Mouse (Mus musculus): ENCODE data around the gene Gk5.
"Not testable (repeated sequence)": the region's sequence is repeated elsewhere in the genome, so short reads cannot be mapped to it uniquely, and the experiment has no call there.

Gk5 gene

DNA sequence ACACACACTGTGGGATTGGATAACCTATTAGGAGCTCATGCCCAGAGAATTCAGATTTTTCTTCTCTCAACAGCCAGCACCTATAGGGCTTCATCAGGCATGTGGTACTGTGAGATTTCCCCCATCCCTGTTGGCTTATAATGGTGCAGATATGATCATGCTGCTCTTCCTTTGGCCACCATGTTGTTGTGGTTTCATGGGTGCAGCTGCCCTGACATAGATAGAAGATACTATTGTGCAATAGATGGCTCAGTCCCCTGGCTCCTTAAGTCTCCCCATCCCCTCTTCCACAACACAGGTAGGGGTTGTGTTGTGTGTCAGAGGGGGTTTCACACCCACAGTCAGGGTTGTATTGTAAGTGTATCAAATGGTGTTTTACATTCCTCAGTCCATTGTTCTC, 25.7 kb downstream of the Gk5 start:
- DNase-seq (ENCODE audit: low spot score): no peak

DNA sequence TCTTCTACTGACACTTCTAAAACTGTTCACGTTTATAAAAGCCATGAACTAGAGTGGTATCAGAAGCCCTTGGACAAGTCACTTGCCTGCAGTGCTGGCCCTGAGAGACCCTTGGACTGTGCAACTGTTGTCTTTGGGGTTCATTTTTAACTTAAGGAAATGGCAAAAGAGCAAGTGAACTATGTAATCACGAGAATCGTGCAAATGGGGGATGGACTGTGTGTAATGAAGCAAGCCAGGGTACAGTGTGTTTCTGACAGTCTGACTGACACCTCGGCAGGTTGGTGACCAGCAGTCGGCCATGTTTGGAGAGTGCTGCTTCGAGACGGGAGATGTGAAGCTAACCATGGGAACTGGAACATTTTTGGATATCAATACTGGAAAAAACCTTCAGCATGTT, 33.6 kb downstream of the Gk5 start:
- no peak for DNase-seq (ENCODE audit: low spot score)

DNA sequence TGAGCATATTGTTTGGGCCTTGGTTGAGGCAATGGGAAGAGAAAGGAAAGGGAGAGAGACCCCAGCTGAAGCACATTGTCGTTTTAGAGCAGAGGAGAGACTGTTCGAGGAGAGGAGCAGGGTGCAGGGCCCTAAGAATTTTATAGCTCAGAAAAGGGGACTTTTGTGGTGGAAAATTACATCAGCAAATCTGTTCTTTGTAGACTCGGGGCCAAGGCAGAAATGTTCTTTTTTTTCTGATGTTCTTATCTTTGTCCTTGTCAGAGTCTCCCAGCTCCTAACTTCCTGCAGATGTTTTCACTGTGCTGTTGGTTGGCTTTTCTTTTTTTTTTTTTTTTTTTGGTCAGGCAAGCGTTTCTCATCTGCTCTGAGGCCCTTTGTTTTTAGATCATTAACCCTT, 39.3 kb downstream of the Gk5 start:
- no peak for DNase-seq (ENCODE audit: low spot score)

- DNase-seq (ENCODE audit: low spot score): no peak
These were observed 39.9 kb downstream of the Gk5 start for GRCm38 (mm10) chr9:96159047-96159446.

GRCm38 (mm10) chr9:96160767-96161166, 41.6 kb downstream of the Gk5 start:
- DNase-seq (ENCODE audit: low spot score): no peak

DNA sequence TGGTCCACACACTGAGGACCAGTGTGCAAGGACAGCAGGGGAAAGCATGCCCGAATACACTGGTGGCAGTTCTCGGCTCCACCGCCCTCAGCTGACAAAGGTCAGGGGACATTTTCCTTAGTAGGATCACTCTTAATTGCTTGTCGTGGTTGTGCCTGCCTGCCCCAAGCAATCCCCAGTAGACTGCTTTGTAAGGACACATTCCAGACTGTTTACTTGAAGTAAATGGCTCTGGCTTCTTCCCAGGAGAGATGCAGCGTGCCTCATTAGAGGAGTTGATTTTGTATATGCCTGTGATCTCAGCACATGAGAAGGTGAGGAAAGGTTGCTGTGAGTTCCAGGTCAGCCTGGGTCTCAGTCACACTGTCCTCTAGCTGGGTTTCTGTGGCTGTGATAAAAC, 43.3 kb downstream of the Gk5 start:
- DNase-seq (ENCODE audit: low spot score): no peak

DNA sequence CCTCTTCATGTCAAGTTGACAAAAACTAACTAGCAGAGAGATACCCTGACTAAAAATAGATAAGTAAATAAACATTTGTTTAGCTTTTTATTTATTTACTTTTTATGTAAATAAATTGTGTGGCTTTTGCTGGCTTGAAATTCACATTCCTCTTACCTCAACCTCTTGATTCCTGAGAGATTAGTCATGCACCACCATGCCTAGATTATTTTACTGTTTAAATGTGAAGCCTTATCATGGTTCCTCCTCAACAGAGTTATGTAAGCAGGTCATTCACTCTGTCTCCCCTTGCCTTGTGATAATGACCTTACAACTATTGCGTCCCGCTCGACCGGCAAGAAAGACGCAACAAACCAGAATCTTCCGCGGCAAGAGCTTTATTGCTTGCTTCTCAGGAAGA, 44.3 kb downstream of the Gk5 start:
- no peak for DNase-seq (ENCODE audit: low spot score)

DNA sequence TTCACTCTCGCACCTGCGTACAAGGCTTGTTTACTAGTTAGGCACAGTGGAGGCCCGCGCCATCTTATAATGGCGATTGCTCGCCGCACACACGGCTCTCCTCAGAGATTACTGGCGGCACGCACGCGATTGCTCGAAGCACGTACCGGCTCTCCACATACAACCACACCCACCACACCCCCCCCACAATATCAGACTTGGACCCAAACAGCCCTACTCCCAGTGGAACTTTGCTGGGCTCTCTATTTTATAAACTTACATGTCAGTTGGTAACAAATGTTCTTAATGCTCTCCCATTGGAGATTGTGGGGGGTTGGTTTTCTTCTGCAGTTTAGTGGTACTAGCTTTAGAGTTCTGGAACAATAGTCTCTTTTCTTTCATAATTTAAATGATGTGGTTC, 44.8 kb downstream of the Gk5 start:
- not testable (repeated sequence) for DNase-seq (ENCODE audit: low spot score)

DNA sequence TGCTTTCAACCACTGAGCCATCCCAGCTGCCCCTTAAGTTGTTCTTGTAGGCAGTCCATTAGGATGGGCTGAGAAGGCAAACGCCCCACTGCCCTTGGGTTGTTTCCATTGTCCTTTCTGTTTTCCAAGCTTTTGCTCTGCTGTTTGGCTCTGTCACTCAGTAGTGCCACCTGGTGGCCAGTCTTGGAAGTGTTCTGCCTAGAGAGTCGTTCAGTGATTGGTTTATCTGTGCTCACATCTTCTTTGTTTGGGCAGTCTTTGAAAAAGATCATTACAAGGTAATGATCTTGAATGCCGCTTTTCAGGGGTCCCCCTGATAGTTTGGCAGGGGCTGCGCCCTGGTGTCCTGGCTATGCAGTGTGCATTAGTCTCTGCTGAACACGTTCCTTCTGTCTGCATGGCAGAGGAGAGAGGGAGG, 48.0 kb downstream of the Gk5 start:
- no peak for DNase-seq (ENCODE audit: low spot score)

DNA sequence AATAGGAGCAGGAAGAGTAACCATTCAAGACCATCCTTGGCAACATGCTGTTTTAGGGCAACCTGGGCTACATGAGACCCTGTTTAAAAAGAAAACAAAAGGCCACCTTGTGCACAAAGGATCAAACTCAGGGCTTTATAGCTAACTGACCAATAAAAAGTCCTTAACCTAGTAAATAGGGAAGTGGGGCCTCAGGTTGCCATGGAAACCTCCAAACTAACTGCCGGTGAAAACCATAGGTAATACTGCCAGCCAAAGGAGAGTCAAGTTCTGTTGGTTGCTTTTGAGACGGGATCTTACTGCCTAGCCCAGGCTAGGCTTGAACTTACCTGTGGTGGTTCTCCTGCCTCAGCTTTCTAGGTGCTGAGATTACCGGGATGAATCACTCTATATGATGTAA, 51.4 kb downstream of the Gk5 start:
- DNase-seq (ENCODE audit: low spot score): no peak

DNA sequence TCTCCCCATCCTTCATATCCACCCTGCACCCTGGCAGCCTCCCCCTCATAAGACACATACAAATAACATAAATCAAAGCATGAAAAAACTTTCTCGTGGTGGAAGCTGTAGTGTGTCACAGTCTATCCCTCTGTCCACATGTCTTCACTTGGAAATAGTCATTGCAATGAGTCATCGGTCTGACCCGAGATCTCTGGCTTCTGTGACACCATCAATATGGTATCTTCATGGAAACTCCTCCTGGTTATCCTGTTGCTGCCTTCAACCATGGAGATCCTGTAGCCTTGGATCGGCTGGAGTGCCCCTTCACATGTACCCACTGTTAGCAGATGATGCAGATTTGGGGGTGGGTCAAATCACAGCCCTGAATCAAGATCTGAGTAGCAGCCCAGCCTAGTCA, 65.7 kb downstream of the Gk5 start:
- no peak for DNase-seq (ENCODE audit: low spot score)

GRCm38 (mm10) chr9:96186701-96187100, 67.5 kb downstream of the Gk5 start:
- DNase-seq (ENCODE audit: low spot score): no peak

- peak; percentile 60 for DNase-seq (ENCODE audit: low spot score)
These were observed 76.9 kb downstream of the Gk5 start, which contains the start of gene Tfdp2 for GRCm38 (mm10) chr9:96195885-96196622. Tfdp2 (plus strand) TSS chr9:96196275.

DNA sequence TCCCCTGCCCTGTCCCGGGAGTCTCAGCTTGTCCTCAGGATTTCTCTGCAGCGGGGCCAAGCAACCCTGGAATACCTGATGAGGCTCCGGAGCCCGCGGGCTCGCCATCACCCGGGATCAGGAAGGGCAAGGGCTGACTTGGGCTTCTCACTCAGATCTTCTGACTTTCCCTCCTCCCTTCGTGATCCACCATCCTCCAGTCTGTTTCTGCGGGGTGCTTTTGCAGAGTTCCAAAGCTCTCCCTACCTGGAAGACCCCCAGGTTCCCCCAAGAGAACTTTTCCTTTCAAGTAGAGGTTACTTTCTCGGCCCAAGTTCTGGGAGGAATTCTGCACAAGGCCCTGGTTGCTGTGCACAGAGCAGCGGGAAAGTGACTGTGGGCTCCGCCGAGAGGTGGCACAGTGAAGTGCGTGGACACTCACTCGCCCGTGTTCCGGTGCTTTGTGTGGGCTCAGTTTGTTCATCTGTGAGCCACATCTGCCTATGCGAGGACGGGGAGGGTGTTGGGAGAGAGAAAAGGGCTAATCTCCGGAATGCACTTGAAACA, 77.5 kb downstream of the Gk5 start:
- no peak for DNase-seq (ENCODE audit: low spot score)

DNA sequence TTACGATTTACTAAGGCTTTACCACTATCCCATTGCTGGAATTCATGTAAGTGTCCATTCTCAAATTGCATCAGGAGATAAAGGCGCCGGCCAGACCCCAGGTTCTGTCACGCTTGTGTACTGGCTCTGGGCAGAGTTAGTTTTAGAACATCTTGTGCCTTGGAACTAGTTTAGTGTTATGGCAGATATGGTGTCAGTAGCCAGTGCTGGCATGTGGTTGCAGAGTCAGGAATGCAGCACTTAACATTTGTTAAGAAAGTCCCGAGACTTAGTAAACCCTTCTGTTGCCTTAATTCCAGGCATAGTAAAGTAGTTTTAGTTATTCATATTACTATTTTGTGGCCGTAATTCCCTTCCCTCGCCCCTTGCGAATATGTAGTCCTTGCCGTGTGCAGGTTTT, 78.6 kb downstream of the Gk5 start:
- no peak for DNase-seq (ENCODE audit: low spot score)

GRCm38 (mm10) chr9:96203663-96204062, 84.5 kb downstream of the Gk5 start:
- DNase-seq (ENCODE audit: low spot score): no peak

DNA sequence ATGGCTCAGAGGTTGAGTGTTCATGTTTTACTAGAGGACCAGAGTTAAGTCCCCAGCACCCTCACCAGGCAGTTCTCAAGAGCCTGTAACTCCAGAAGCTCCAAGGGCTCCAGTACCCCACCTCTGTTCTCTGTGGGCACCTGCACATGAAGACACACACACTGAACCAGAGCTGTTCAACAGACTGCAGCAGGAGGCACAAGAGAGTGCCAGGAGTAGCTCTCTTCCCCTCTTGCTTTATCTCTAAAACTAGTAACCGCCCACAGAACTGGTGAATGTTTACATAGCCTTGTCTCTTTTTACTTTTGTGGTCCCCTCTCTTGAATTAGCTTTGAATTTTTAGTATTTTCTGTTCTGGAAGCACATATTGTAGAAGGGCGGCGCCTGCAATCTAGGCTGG, 88.3 kb downstream of the Gk5 start:
- DNase-seq (ENCODE audit: low spot score): no peak

GRCm38 (mm10) chr9:96213036-96213645, 94.0 kb downstream of the Gk5 start:
- DNase-seq (ENCODE audit: low spot score): no peak

DNA sequence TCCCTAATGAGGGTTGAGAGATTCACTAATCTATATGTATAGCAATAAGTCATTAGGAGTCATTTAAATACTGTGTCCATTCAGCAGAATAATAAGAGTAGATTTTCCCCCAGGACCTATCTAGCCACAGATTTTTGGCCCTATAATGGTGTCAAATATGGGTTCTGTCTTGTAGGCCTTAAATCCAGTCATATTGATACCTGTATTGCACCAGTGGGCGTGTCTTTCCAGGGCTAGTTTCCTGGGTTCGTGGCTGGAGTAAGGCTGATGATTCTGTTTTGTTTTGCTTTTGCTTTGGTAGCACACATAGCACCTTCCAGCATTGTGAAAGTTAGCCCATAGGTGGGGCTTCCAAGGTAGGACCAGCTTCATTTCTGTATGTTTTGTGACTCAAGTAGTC, 95.0 kb downstream of the Gk5 start:
- DNase-seq (ENCODE audit: low spot score): no peak

- no peak for DNase-seq (ENCODE audit: low spot score)
These were observed 98.1 kb downstream of the Gk5 start for GRCm38 (mm10) chr9:96217299-96217698.

GRCm38 (mm10) chr9:96217799-96218198, 98.6 kb downstream of the Gk5 start:
- no peak for DNase-seq (ENCODE audit: low spot score)

- no peak for DNase-seq (ENCODE audit: low spot score)
These were observed 100.0 kb downstream of the Gk5 start for GRCm38 (mm10) chr9:96219114-96219669.

DNA sequence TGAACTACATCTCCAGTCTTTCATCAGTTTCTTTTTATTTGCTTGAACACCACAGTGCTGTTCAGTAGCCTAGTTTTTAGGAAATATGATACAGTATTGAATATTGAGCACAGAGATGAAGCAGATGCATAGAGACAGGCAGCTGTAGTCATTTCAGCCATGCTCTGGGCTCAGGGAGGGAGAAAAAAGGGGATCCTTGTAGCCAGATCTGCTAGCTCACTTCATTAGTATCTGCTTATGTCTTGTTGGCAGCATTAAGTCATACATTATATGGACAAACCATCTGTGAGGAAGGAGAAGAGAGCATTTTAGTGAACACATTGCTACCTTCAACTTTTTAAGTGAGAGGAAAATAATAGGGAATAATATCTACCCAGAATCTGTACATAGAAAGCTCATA, 101.3 kb downstream of the Gk5 start:
- no peak for DNase-seq (ENCODE audit: low spot score)

Measured in urinary bladder, postnatal 10 days (tissue).